Mouse (Mus musculus) urinary bladder, postnatal 0 days (tissue): ENCODE data around the gene Crebl2. TPM values are rescaled to one million over a fixed set of nuclear protein-coding genes. Genes with fewer than 3 reads are reported as not detected.

Source experiments
- polyA plus RNA-seq: library from polyadenylated mRNA; unstranded; fragments of >200 nt; fragmentation: Nextera tagmentation; extraction: Ambion mirVana; gene quantifications from 2 replicates; pipeline ENCODE4 v1.2.1, GENCODE M21; 2015

Crebl2 gene
- 5.7 and 6.2 TPM in 2 replicates for polyA plus RNA-seq

GRCm38 (mm10) chr6:134829786-134830700, at the start of gene Crebl2:
Crebl2 (plus strand) TSS chr6:134830154.

GRCm38 (mm10) chr6:134792141-134793045, 37.6 kb upstream of the Crebl2 start, which contains the start of gene Dusp16:
Dusp16 (minus strand) TSS chr6:134792625.

GRCm38 (mm10) chr6:134898095-134898965, 68.4 kb downstream of the Crebl2 start, which contains the start of gene Gpr19:
Gpr19 (minus strand) TSS chr6:134898578.

Other genes starting within 250 kb of the Crebl2 start
- gene Mansc1, start 197.7 kb upstream of the Crebl2 start, polyA plus RNA-seq: 9.4 and 10.3 TPM in 2 replicates
- 12.9 and 13.5 TPM in 2 replicates for gene Borcs5, start 190.6 kb upstream of the Crebl2 start, polyA plus RNA-seq
- 10.1 and 10.8 TPM in 2 replicates for gene Dusp16, start 37.5 kb upstream of the Crebl2 start, polyA plus RNA-seq
- 7.8 and 7.9 TPM in 2 replicates for gene Gpr19, start 68.4 kb downstream of the Crebl2 start, polyA plus RNA-seq
- gene Cdkn1b, start 90.2 kb downstream of the Crebl2 start, polyA plus RNA-seq: 16.3 and 17.8 TPM in 2 replicates
- 1.3 and 2.0 TPM in 2 replicates for gene Apold1, start 151.6 kb downstream of the Crebl2 start, polyA plus RNA-seq
- 52.1 and 58.5 TPM in 2 replicates for gene Ddx47, start 181.5 kb downstream of the Crebl2 start, polyA plus RNA-seq
- 14.7 and 16.3 TPM in 2 replicates for gene Gprc5a, start 235.5 kb downstream of the Crebl2 start, polyA plus RNA-seq